Mouse (Mus musculus): ENCODE measurements around the gene Kif1b. TPM values are rescaled to one million over a fixed set of nuclear protein-coding genes. Genes with fewer than 3 reads are reported as not detected.

Kif1b gene
- polyA plus RNA-seq (2014; fragmentation: Illumina TruSeq; extraction: RNeasy Lipid Tissue Mini Kit (QIAGEN cat#74804); ENCODE audit: low read depth, low replicate concordance), result 47.3 TPM

DNA sequence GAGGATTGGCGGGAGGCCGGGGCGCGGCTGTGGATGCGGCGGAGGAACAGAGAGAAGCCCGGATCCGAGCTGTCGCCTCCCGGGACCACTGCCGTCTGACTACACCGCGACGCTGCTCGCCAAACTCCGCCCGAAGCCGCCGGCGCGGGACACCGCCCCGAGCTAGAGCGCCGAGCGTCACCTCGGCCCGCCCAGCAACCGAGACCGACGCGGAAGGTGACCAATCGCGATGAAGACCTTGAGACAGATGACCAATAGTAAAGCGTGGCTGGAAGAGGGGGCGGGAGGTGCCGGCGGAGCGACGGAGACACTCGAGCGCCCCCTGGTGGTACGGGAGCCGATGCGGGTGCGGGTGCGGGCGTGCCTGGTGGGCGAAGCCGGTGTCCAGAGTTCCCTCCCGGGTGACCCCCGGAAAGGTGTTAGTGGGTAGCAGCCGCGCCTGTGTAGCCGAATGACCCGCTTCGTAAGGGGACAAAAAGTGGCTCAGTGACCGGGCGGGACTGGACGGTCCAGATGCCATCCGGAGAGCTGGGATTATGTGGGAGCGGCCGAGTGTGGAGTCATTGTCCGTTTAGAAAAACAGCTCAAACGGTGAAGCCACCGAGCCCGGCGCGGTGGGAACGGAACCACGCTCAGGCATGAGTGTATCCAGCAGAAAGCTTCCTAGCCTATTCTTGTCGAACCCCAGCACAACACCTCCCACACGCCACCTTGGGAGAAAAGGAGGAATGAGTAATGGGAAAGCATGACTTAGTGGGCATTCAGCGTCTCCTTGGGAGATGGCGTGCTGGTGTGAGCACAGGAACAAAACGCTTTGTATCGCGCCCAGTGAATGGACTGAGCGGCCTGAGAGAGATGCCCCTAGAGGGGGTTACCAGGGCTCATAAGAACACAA lies at the start of gene Kif1b:
Gene Kif1b, minus strand, starts transcription at position 98 of the 895 bp plus-strand sequence.

GRCm38 (mm10) chr4:149166215-149166946 lies 141.1 kb downstream of the Kif1b start, which contains the start of gene Pgd:
Pgd (minus strand) TSS chr4:149166771.

DNA sequence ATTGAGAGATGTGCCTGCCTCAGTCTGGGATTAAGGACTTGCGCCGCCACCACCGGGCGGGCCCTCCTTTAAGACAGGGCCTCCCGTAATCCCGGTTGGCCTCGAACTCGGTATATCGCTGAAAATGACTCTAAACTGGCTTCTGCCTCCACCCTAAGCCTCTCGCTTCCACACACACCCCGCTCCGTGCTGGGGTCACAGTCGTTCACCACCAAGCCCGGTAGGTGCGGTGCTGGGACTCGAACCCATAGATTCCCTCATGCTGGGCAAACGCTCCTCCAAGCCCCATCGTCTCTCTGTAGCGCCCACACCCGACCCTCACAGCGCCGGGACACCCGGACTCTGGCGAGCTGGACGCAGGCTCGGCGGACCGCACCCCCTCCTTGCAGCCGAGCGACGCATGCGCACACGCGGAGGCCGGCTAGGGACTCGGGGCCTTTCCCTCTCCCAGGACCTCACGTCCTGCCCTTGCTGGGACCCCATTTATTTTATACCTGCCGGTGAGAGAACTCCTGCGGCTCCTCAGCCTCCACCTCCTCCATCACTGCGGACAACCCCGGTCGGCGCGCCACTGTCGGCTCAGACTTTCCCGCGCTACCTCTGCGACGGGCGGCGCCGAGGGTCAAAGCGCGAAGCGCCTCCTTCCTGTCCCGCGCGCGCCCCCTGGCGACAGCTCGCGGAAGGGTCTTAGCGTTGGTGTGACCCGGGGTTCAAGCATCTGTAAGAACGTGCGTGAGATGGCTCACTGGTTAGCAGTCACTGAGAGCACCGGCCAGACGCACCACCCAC lies 170.3 kb downstream of the Kif1b start, which contains the start of gene Cenps:
Gene Cenps, minus strand, starts transcription at position 648 of the 789 bp plus-strand sequence.

DNA sequence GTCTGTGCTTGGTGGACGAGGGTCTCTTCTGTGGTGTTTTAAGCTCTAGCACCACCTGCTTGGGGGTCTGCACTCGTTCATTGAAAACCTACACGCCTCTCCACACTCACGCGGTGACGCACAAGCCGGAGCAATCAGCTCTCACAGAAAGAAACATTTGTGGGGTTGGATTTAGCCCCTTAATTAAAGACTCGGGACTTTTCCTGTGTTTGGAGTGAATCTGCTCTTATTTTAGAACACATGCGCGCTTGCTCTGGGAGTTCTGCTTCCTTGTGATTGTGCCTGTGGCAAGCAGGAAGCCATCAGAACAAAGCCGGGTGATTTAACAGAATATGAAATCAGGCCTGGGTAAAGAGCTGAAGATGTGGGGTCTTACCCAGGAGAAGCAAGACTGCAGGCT lies 180.8 kb downstream of the Kif1b start, which contains the start of gene Cort:
Gene Cort, minus strand, starts transcription at position 101 of the 400 bp plus-strand sequence.

Other genes with a start within 250 kb of the Kif1b start
- gene Pex14, start 207.8 kb downstream of the Kif1b start, polyA plus RNA-seq (2014; fragmentation: Illumina TruSeq; extraction: RNeasy Lipid Tissue Mini Kit (QIAGEN cat#74804); ENCODE audit: low read depth, low replicate concordance), result 1.3 TPM
- gene Dffa, start 203.5 kb downstream of the Kif1b start, polyA plus RNA-seq (2014; fragmentation: Illumina TruSeq; extraction: RNeasy Lipid Tissue Mini Kit (QIAGEN cat#74804); ENCODE audit: low read depth, low replicate concordance), result 7.3 TPM
- gene Cort, start 180.9 kb downstream of the Kif1b start, polyA plus RNA-seq (2014; fragmentation: Illumina TruSeq; extraction: RNeasy Lipid Tissue Mini Kit (QIAGEN cat#74804); ENCODE audit: low read depth, low replicate concordance), result not detected
- gene Cenps, start 170.1 kb downstream of the Kif1b start, polyA plus RNA-seq (2014; fragmentation: Illumina TruSeq; extraction: RNeasy Lipid Tissue Mini Kit (QIAGEN cat#74804); ENCODE audit: low read depth, low replicate concordance), result not detected
- 17.4 TPM for gene Pgd, start 140.9 kb downstream of the Kif1b start, polyA plus RNA-seq (2014; fragmentation: Illumina TruSeq; extraction: RNeasy Lipid Tissue Mini Kit (QIAGEN cat#74804); ENCODE audit: low read depth, low replicate concordance)
- gene Ube4b, start 119.1 kb upstream of the Kif1b start, polyA plus RNA-seq (2014; fragmentation: Illumina TruSeq; extraction: RNeasy Lipid Tissue Mini Kit (QIAGEN cat#74804); ENCODE audit: low read depth, low replicate concordance), result 20.5 TPM
- not detected for gene Rbp7, start 147.3 kb upstream of the Kif1b start, polyA plus RNA-seq (2014; fragmentation: Illumina TruSeq; extraction: RNeasy Lipid Tissue Mini Kit (QIAGEN cat#74804); ENCODE audit: low read depth, low replicate concordance)
- gene Tmem274, start 169.7 kb upstream of the Kif1b start, polyA plus RNA-seq (2014; fragmentation: Illumina TruSeq; extraction: RNeasy Lipid Tissue Mini Kit (QIAGEN cat#74804); ENCODE audit: low read depth, low replicate concordance), result not detected
- 5.3 TPM for gene Nmnat1, start 177.5 kb upstream of the Kif1b start, polyA plus RNA-seq (2014; fragmentation: Illumina TruSeq; extraction: RNeasy Lipid Tissue Mini Kit (QIAGEN cat#74804); ENCODE audit: low read depth, low replicate concordance)
- 13.5 TPM for gene Lzic, start 177.5 kb upstream of the Kif1b start, polyA plus RNA-seq (2014; fragmentation: Illumina TruSeq; extraction: RNeasy Lipid Tissue Mini Kit (QIAGEN cat#74804); ENCODE audit: low read depth, low replicate concordance)
- 7.8 TPM for gene Ctnnbip1, start 210.5 kb upstream of the Kif1b start, polyA plus RNA-seq (2014; fragmentation: Illumina TruSeq; extraction: RNeasy Lipid Tissue Mini Kit (QIAGEN cat#74804); ENCODE audit: low read depth, low replicate concordance)